Mouse (Mus musculus) lung, embryonic 16.5 days (tissue): ENCODE results near the gene Ackr1. TPM values are rescaled to one million over a fixed set of nuclear protein-coding genes. Genes with fewer than 3 reads are reported as not detected.
"Not testable (repeated sequence)": the region's sequence is repeated elsewhere in the genome, so short reads cannot be mapped to it uniquely, and the experiment has no call there.

Experiments used
- ATAC-seq: fragments of 200-750 bp; cut with Nextera tagmentation; 2 replicates; pipeline ENCODE4 v1.8.0; 2017; ENCODE audit warnings: low read depth, mild to moderate bottlenecking, moderate library complexity
- H3K27ac ChIP-seq: fragments of 300-500 bp; sonication (generic); 2 replicates; pipeline ENCODE4 v1.5.1; 2014; ENCODE audit warnings: mild to moderate bottlenecking, control low read depth, low read length
- H3K27me3 ChIP-seq: fragments of 300-500 bp; sonication (generic); 2 replicates; pipeline ENCODE4 v1.6.1; 2014; ENCODE audit warnings: low read depth, low read length, mixed read lengths; ENCODE audit not compliant: control insufficient read depth, insufficient read depth
- H3K36me3 ChIP-seq: fragments of 300-500 bp; sonication (generic); 2 replicates; pipeline ENCODE4 v1.6.1; 2014; ENCODE audit warnings: low read length; ENCODE audit not compliant: control insufficient read depth, insufficient read depth
- H3K4me1 ChIP-seq: fragments of 300-500 bp; sonication (generic); replicated peaks from 2 replicates; pipeline ENCODE4 v1.6.1; 2014; ENCODE audit warnings: low read length, mixed read lengths; ENCODE audit not compliant: control insufficient read depth, insufficient read depth
- H3K4me2 ChIP-seq: fragments of 300-500 bp; sonication (generic); 2 replicates; pipeline ENCODE4 v1.6.1; 2014; ENCODE audit warnings: low read depth, low read length, control low read depth
- H3K4me3 ChIP-seq: fragments of 300-500 bp; sonication (generic); 2 replicates; pipeline ENCODE4 v1.5.1; 2014; ENCODE audit warnings: mild to moderate bottlenecking, low read length, control low read depth
- H3K9ac ChIP-seq: fragments of 300-500 bp; sonication (generic); 2 replicates; pipeline ENCODE4 v1.6.1; 2014; ENCODE audit warnings: low read length, control low read depth
- H3K9me3 ChIP-seq: fragments of 300-500 bp; sonication (generic); 2 replicates; pipeline ENCODE4 v1.6.1; 2016; ENCODE audit warnings: low read length; ENCODE audit not compliant: control insufficient read depth
- WGBS: fragments of 180-500 bp; shearing (Covaris S2); extraction: QIAGEN DNeasy Blood & Tissue Kit; methylation state at CpG from one replicate; pipeline ENCODE4 v1.1.7; 2014; 5-methylcytosine and 5-hydroxymethylcytosine counted together
- polyA plus RNA-seq: library from polyadenylated mRNA; unstranded; fragments of >200 nt; fragmentation: Nextera tagmentation; extraction: Ambion mirVana; gene quantifications from 2 replicates; pipeline ENCODE4 v1.2.1, GENCODE M21; 2015

Gene Ackr1
- polyA plus RNA-seq, 1 experiment from 2014 or later: 0.21 TPM

GRCm38 (mm10) chr1:173322249-173322627, 11.3 kb downstream of the Ackr1 start:
- no peak overlapping the region for H3K27ac ChIP-seq
- no peaks in the 10 kb centered on the region for H3K27me3 ChIP-seq
- no peak overlapping the region for H3K4me3 ChIP-seq
- no peak for ATAC-seq
- 60% methylated on average over 6 of the region's 6 CpGs for WGBS
- no peaks in the 10 kb centered on the region for H3K9me3 ChIP-seq
- no peak overlapping the region for H3K9ac ChIP-seq
- H3K36me3 ChIP-seq: no peaks in the 10 kb centered on the region
- no peaks in the 10 kb centered on the region for H3K4me1 ChIP-seq
- H3K4me2 ChIP-seq: no peak overlapping the region

GRCm38 (mm10) chr1:173321593-173322248, 11.8 kb downstream of the Ackr1 start:
- no peak overlapping the region for H3K27ac ChIP-seq
- H3K9me3 ChIP-seq: no peaks in the 10 kb centered on the region
- H3K36me3 ChIP-seq: no peaks in the 10 kb centered on the region
- no peak overlapping the region for H3K4me3 ChIP-seq
- H3K27me3 ChIP-seq: no peaks in the 10 kb centered on the region
- no peak for ATAC-seq
- no peak overlapping the region for H3K9ac ChIP-seq
- no peaks in the 10 kb centered on the region for H3K4me1 ChIP-seq
- no peak overlapping the region for H3K4me2 ChIP-seq
- WGBS: 68% methylated on average over 8 of the region's 8 CpGs

- Histone ChIP-seq H3K9ac (no peak overlapping the region), H3K27ac (no peak overlapping the region), H3K4me1 (no peaks in the 10 kb centered on the region), H3K4me3 (no peak overlapping the region), H3K36me3 (no peaks in the 10 kb centered on the region), H3K4me2 (no peak overlapping the region), H3K27me3 (no peaks in the 10 kb centered on the region), H3K9me3 (no peaks in the 10 kb centered on the region)
- WGBS: 79% methylated on average over 2 of the region's 2 CpGs
- no peak for ATAC-seq
These were observed 15.5 kb downstream of the Ackr1 start for GRCm38 (mm10) chr1:173317925-173318477.

- no peak for ATAC-seq
- Histone ChIP-seq H3K4me1 (no peaks in the 10 kb centered on the region), H3K9me3 (no peaks in the 10 kb centered on the region), H3K27me3 (no peaks in the 10 kb centered on the region), H3K27ac (no peak overlapping the region), H3K4me3 (no peak overlapping the region), H3K36me3 (no peaks in the 10 kb centered on the region), H3K9ac (no peak overlapping the region), H3K4me2 (no peak overlapping the region)
- 65% methylated on average over 3 of the region's 3 CpGs for WGBS
These were observed 17.8 kb downstream of the Ackr1 start for GRCm38 (mm10) chr1:173315725-173316124.

GRCm38 (mm10) chr1:173313535-173314050, 20.0 kb downstream of the Ackr1 start:
- not testable (repeated sequence) for H3K9me3 ChIP-seq, H3K4me3 ChIP-seq, H3K27ac ChIP-seq, H3K4me2 ChIP-seq, H3K27me3 ChIP-seq, H3K4me1 ChIP-seq, ATAC-seq, H3K36me3 ChIP-seq, H3K9ac ChIP-seq
- WGBS: 56% methylated on average over 7 of the region's 7 CpGs

- not testable (repeated sequence) for H3K4me1 ChIP-seq, ATAC-seq, H3K9ac ChIP-seq, H3K4me3 ChIP-seq, H3K36me3 ChIP-seq, H3K9me3 ChIP-seq, H3K4me2 ChIP-seq, H3K27me3 ChIP-seq, H3K27ac ChIP-seq
- WGBS: 31% methylated on average over 3 of the region's 3 CpGs
These were observed 30.8 kb downstream of the Ackr1 start for GRCm38 (mm10) chr1:173302795-173303194.

Other genes with a start within 250 kb of the Ackr1 start
- not detected in 2 replicates for gene Olfr1408, start 196.4 kb downstream of the Ackr1 start, polyA plus RNA-seq
- not detected in 2 replicates for gene Olfr1406, start 143.1 kb downstream of the Ackr1 start, polyA plus RNA-seq
- not detected in 2 replicates for gene Olfr218, start 135.9 kb downstream of the Ackr1 start, polyA plus RNA-seq
- not detected in 2 replicates for gene Olfr1404, start 121.4 kb downstream of the Ackr1 start, polyA plus RNA-seq
- 0.21 TPM in 1 of 2 replicates, not detected in the other for gene Fcer1a, start 106.5 kb downstream of the Ackr1 start, polyA plus RNA-seq
- not detected in 2 replicates for gene Olfr418, start 67.7 kb downstream of the Ackr1 start, polyA plus RNA-seq
- gene Mptx2, start 56.0 kb downstream of the Ackr1 start, polyA plus RNA-seq: not detected in 2 replicates
- 1.3 and 2.6 TPM in 2 replicates for gene Aim2, start 17.1 kb upstream of the Ackr1 start, polyA plus RNA-seq
- gene Cadm3, start 33.9 kb upstream of the Ackr1 start, polyA plus RNA-seq: 0.87 and 0.94 TPM in 2 replicates
- gene Ifi206, start 157.3 kb upstream of the Ackr1 start, polyA plus RNA-seq: 0.08 and 0.21 TPM in 2 replicates
- not detected in 2 replicates for gene Ifi214, start 202.2 kb upstream of the Ackr1 start, polyA plus RNA-seq